Mouse (Mus musculus): ENCODE results near the gene Cldn12.

Cldn12 gene

DNA sequence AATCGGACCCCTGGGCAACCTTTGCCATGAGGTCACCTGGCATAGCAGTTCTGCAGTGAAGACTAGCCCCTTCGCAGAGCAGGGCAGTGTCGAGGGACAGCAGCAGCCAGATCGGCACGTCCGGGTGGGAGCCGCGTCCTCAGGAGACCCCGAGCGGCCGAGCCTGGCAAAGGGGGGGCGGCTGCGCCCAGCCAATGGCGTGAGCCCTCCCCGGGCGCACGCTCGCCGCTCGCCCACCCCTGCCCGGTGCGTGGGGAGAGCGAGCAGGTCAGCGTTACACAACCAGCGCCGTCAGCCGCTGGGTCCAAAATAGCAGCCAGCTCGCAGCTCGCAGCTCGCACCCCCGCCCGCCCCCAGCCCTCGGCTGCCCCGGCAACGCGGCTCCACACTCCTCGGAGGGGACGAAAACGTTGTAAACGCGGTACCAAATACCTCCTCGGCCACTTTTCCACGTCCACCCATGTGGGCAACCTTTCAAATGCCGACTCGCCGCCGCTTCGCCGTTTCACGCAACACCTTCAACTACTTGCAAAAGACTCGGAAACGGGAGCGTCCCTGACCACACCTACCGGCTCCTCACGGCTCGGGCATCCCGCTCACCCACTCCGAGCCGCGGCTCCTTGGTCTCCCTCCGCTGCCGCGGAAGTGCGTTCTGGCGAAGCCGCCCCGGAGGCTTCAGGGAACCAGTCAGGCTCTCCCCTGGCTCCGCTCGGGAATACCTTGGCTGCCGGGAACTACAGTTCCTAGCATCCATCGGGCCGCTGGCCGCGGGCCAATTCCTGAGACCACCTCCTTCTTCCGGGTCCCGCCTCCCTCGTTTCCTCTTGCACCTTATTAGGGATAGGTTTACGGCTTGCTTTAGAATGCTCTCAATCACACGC is at the start of gene Cldn12:
Gene Cldn12 (minus strand): TSS at position 763 of the 881 bp plus-strand sequence.
- in situ Hi-C loops (cut with MboI) = no loop called here

DNA sequence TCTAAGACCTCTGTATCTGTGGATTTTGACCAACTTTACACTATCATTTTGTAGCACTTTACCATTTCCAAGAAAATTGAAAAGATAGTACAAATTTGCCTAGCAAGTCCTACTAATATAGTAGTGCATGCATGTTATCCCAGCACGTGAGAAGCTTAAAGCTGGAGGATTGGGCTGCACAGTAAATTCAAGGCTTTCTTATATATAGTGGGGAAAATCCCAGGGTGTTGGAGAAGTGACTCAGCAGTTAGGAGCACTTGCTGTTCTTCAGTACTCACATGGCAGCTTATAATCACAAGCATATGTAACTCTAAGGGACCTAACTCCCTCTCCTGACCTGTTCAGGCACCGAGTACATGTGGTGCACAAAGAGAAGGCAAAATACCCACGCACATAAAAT is 47.7 kb upstream of the Cldn12 start:
- in situ Hi-C loops (cut with MboI) = no loop called here

DNA sequence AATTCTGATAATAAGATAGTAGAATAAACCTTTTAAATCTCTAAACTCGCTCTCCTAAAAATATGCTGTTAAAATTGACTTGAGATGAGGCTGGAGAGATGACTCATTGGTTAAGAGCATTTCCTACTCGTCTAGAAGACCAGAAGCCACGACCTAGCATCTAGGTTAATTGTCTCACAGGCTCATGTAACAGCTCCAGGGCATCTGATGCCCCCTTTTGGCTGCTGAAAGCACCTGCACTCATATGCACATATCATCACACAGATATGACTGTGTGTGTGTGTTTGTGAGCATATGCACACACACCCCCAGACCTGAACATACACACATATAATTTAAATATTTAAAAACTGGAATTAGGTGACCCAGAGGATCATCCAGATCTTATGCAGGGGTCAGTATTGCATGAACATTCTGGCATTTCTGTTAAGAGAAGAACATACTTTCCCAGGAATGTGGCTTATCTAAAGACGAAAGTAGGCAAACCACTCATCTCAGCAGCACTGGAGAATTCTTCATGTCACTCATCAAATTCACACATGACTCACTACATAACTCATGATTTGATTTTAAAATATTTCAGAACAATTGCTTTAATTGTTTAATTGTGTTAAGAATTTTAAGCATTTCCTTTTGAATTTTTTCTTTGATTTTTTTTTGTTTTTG is 46.4 kb upstream of the Cldn12 start:
- in situ Hi-C loops (cut with MboI) = no loop called here

DNA sequence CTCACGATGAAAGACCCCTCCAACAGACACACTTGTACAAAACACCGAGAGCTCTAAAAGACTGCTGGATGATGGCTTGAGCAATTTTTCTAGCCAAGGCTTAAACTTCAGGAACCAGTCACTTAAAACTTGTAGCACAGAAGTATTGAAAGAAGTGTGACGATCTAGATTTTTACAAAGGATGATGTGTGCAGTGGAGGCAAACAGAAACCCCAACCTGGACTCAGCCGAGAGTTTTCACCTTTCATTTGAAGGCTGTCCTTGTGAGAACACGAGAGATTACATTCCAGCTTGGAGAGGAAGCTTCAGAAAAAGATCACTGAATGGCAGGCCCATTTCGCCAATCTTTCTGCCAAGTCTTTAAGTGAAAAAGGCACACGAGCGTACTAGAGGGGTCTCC is 45.0 kb upstream of the Cldn12 start:
- in situ Hi-C loops (cut with MboI) = no loop called here

DNA sequence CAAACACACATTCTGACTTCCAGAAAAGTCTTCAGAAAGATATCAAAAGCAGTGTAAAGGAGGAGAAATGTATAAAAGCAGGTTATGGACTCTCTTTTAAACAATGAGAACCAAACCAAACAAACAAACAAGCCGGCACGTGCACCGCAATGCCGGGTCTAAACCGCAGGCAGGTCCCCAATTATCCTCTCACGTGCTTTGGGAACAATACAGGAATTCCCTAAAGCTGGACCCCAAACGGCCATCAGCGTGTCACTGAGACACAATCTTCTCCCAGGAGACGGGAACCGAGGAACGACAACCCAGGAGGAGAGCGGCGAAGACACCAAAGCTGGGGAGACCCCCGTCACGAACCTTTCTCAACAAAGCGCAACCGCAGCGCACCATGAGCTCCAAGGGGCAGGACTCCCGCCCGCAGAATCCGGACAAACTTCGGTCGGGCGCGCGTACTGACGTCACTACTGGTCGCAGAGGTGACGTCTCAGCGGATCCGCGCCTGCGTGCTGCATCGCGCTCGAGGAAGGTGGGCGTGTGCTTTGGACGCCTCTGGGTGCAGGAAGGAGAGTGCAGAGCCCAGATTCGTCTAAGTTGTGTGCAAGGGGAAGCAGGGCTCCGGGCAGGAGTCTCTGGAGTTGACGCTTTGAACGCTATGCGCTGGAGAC is 44.5 kb upstream of the Cldn12 start, which contains the start of gene Gtpbp10:
Gene Gtpbp10 (minus strand): TSS at position 460 of the 662 bp plus-strand sequence.
- in situ Hi-C loops (cut with MboI) = no loop called here

DNA sequence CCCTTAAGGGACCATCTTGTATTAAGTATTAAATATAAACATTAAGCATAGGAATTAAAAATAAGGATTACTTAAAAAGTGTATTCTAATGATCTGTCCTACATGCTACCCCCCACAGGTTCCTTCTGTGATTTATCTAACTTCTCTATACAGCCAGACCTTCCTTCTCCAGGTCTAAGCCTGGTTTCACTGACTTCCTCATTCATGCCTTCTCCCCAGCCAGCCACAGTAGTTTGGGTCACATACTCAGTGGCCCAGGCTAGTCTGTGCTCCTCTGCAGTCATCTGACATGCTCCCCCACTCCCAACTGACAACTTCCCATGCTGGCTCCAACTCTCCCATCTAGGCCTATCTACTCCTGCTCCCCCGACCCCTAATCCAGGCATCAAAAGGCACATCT is 36.4 kb upstream of the Cldn12 start:
- in situ Hi-C loops (cut with MboI) = no loop called here

DNA sequence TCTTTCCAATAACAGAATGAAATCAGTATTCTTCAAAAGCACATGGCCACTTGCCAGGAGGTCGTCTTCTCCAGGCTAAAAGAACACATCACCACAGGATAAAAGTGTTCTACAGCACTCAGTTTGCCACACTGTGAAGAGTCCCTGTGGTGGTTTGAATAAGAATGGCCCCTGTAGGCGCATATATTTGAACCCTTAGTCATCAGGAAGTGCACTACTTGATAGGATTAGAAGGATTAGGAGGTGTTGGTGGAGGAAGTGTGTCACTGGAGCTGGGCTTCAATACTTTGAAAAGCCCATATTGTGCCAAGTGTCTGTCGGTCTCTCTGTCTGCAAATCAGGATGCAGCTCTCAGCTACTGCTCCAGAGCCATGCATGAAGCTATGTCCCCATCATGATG is 25.6 kb upstream of the Cldn12 start:
- in situ Hi-C loops (cut with MboI) = no loop called here

DNA sequence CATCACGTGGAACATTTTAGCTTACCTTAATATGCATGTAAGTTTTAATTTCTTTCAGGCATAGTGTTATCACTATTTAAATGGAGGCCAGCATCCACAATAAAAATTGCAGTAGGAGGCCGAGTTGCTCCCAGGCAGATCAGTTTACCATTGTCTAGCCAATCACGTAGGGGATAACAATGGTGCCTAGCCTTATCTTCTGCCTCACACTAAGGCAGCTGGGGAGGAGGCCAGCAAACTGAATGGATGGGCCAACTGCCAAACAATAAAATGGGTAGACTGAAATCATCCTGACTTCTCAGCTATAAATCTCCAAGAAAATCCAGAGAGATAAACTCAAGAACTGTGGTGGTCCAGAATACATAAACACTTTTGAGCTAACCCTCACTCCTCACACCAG is 25.0 kb upstream of the Cldn12 start:
- in situ Hi-C loops (cut with MboI) = no loop called here

DNA sequence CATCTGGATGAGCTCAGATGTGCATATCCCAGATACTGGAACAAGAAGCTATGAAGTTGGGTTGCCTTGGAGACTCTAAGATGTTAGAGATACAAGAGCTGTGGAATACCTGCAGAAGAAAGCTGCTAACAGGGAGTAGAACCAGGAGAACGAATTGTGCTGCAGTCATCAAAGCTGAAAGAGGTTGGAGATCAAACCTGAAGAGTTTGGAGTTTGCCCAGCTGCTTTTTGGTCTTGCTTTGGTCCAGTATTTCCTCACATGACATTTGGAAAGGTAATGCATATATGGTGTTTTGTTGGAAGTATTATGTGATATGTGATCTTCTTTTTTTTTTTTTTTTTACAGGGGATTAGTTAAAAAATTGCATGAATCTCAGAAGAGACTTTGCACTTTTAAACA is 21.4 kb upstream of the Cldn12 start:
- in situ Hi-C loops (cut with MboI) = no loop called here

DNA sequence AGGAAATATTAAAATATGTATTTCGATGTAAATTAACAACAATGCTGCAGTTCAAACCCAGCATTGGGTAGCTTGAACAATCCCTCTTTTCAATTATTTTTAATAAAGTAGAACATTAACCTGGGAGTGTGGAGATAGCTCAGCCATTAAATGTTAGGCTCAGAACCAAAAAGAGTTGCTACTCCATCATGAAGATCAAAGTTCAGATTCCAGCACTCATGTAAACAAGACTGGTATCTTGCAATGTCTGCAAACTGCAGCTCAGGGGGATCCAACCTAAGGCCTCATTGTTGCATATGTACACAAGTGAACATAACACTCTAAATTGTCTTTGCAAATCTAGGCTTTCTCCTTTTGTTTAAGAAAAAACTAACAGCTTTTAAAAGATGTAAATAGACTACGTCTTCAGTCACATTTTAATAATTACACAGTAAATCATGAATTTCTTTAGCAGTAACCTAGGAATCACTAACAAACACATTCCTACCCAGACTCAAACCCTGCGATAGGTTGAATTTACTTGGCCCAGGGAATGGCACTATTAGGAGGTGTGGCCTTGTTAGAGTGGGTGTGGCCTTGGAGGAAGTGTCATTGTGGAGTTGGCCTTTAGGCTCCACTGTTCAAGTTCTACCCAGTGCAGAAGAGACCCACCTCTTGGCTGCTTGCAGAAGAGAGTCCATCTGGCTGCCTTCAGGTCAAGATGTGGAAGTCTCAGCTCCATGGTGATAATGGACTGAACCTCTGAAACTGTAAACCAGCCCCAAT is 19.1 kb upstream of the Cldn12 start:
- in situ Hi-C loops (cut with MboI) = no loop called here

DNA sequence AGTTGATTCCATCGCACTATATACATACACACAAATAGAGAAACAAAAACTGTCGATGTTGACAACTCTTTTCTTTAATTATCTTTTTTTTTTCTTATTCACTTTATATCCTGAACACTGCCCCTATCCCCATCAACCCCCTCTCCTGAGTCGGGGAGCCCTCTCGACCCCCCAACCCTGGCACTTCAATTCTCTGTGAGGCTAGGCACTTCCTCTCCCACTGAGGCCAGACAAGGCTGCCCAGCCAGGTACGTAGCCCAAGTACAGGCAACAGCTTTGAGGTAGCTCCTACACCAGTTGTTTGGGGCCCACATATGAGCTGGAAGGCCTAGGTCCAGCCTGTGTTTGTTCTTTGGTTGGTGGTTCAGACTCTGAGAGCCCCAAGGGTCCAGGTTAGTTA is 653 bp upstream of the Cldn12 start:
- in situ Hi-C loops (cut with MboI) = no loop called here

DNA sequence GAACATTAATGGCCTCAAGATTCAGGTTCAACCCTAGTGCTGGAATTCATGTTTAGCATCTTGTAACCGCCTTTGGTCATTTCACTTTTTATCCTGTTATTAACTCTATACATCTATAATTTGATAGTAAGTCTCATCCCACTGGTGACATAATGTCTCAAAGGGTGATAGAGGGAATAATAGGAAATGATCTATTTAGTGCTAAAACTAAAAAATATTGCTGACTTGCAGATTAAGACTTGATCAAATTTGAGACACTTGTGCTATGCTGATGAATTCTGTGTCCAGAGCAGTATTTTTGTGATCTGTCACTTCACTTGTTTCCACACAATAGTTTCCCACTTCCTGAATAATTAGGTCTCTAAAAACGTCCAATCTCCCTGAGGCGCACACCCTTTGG is 3.4 kb downstream of the Cldn12 start:
- in situ Hi-C loops (cut with MboI) = no loop called here

DNA sequence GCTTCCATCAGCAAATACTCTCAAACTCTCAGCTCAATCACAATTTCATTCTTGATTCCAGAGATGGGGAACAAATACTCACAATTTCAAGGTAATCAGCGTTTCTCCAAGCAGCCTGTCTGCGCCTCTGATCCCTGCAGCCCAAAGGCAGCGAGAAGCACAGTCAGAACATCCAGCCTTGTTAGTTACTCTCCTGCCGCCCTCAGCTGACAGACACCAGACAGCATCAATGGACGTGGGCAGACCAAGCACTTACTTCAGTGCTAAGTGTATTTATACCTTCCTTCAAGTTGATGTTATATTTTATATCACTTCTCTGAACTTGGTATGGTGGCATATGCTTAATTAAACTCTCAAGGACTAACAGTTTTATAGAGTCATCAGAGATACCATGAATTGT is 3.8 kb downstream of the Cldn12 start:
- in situ Hi-C loops (cut with MboI) = no loop called here

DNA sequence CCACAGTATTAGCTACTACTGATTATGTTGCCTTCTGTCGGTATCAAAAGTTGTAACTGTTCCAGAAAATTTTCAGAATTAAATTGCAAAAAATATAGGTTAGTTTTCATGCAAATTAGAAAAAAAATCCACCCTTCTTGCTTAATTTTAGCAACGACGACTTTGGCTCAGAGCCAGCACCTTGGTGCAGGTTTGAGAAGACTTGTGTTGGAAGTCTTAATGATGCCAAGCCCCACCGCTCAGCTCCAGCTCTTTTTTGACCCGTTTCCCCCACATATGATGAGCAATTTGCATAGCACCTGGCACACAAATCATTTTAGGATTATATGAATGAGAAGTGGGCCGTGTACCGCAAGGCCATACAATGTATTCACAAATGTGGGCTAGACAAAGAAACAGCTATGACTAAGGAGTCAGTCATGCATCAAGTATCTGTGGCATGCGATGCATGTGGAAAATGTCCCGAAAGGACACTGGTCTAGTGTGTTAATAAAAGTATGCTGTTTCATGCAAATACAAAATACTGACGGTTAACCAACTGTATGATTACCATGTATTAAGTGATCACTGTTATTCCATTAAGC is 4.4 kb downstream of the Cldn12 start:
- in situ Hi-C loops (cut with MboI) = no loop called here

DNA sequence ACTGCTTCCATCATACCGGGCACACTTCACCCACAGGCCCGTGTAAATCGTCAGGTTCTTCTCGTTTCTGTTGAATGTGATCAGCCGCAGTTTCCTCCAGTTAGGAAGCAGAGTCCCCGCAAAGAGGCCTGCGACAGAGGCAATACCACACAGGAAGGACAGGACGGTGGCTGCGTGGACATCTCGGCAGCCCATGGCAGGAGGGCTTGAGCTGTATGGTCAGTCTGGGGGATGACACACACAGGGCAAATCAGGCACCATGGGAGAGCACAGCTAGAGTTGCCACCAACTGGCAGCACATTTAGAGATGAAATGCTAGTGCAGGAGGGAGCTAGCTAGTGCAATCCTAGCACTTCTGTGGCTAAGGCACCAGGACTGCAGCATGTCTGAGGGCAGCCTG is 6.5 kb downstream of the Cldn12 start:
- in situ Hi-C loops (cut with MboI) = no loop called here

DNA sequence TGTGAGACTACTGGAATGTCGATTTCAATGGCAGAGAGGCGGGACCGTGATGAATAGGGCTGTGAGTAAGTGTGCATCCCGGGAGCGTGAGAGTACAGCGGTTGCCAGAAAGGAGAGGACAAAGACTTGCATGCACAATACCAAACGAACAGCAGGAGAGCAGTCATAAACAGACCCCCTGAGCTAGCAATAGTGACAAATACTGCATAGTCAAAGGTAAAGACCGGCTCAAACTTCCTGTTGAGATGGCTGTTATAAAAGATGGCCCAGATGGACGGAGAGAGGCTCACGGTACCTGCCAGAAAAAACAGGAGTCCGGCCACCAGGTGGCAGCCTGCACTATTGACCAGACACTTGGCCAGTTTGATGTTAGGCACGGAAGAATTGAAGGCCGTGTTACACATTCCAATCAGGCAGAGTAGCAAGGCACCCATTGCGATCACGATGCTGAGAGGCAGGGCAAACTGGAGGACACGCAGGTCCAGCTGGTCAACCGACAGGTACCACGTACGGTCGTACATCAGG is 7.0 kb downstream of the Cldn12 start:
- in situ Hi-C loops (cut with MboI) = no loop called here

DNA sequence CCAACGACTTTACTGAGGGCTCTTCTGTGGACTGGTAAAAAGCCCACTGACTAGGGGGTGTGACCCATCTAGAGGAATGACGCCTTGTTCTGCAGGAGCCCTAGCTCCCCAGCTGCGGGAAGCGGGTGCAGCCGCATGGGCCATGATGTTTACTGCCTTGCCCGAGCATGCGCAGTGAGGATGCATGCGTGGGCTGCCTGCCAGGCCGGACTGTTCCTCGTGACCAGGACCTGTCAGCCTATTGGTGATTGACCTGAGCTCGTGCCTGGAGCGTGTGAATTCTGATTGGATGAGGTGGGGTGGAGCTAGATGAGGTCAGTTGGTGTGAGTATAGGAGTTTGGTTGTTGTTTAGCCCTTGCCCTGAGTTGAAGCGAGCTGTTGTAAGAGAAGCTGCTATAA is 10.3 kb downstream of the Cldn12 start:
- in situ Hi-C loops (cut with MboI) = no loop called here

DNA sequence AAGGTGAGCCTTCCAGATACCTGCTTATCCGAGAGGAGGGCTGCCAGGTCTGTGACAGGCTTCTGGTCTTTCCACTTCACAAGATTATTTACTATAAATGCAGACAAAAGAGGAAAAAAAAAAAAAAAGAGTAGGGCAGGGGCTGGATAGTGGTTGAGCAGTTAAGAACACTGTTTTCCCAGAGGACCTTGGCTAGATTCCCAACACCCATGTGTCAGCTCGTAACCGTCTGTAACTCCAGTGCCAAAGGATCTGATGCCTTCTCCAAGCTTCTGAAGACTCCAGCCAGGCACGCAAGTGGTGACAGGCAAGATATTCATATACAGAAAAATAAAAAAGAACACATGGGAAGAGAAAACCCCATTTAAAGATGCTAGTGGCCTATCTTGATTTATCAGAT is 11.4 kb downstream of the Cldn12 start:
- in situ Hi-C loops (cut with MboI) = no loop called here

DNA sequence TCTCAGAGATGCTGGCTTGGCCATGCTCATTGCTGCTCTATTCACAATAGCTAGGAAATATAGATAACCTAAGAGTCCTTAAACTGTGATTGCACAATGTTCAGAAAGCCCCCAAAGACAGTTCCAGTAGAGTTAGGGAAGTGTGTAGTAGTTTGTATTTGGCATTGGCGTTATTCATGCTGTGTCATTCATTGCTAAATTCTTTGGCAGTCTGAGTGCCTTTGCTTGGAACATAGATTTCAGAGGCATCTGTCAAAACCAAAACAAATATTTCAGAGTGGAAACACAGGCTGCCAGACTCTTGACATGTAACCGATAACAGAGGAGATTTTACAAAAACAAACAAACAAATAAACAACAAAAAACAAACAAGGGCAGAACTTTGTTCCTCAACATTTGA is 13.2 kb downstream of the Cldn12 start:
- in situ Hi-C loops (cut with MboI) = no loop called here

DNA sequence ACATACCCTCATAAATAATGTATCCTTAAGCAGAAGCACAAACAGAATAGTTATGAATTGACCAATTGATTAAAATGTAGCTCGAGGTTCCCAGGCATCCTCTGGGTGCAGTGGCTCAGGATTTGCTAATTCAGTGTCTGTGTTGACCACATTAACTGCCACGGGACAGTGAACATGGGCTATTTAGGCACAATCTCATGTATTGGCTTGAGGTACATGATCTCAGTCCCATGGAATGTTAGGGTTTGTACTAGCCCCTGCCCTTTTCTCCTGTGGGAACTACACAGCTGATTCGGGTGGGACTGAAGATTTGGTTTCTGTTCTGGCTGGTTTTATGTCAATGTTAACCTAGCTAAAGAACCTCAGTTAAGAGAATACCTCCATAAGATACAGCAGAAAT is 18.4 kb downstream of the Cldn12 start:
- in situ Hi-C loops (cut with MboI) = loop anchor here (25.0 kb wide), 1 partner anchor 534 kb away; no protein-coding TSS in a partner anchor

DNA sequence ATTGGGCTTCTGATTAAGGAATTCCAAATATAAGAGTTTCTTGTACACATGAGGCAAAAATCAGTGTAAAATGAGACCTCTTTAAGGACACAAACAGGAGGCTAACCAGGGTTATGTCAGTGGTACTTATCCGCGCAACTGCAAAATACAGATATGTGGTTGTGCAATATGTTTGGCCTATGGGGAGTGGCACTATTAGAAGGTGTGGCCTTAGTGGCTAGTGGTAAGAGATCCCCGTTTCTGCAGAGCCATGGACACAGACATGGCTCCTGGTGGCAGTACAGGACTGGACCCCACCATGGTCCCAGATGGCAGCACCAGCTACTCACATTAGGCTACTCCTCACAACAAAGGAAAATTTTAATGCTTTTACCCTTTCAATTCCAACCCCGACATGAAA is 19.7 kb downstream of the Cldn12 start:
- in situ Hi-C loops (cut with MboI) = loop anchor here (25.0 kb wide), 1 partner anchor 533 kb away; no protein-coding TSS in a partner anchor
